Mouse (Mus musculus) olfactory bulb, adult 2 months (tissue): ENCODE measurements around the gene Slc43a1.

Experiments used
- CTCF ChIP-seq: fragments of 200-500 bp; IDR thresholded peaks from 2 replicates; pipeline ENCODE4 v1.5.1; 2012; ENCODE audit warnings: low read depth, mild to moderate bottlenecking, low read length, moderate library complexity; ENCODE audit not compliant: insufficient read depth
- POLR2A ChIP-seq: fragments of 200-500 bp; IDR thresholded peaks from 2 replicates; pipeline ENCODE4 v1.6.1; 2012; ENCODE audit warnings: mild to moderate bottlenecking, low read depth, low read length, moderate library complexity; ENCODE audit not compliant: insufficient read depth

DNA sequence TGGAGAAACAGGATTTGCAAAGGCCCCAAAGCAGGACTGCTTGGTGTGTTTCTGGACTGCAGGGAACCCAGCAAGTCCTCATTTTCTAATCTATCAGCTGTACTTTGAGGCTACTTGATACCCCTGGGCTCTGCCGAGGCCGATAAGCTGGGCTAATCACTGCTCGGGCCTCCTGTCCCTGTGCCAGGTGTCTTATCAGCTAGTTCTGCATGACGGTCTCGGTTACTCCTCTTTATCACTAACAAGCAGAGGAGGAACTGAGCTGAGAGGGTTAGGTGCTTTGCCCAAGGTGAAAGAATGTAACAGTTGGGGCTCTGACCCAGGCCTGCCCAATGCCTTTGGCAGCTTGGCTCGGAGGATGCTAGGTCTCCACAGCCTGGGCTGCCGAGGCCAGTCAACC lies 26.8 kb upstream of the Slc43a1 start:
- TF ChIP-seq POLR2A: no peak
- TF ChIP-seq CTCF: no peak
